Mouse (Mus musculus): ENCODE results near the gene Kcnj6. TPM values are rescaled to one million over a fixed set of nuclear protein-coding genes. Genes with fewer than 3 reads are reported as not detected.

Kcnj6 gene
- total RNA-seq, 2 experiments from 2014 or later: not detected

- no peak for DNase-seq (ENCODE audit: low spot score)
Observed at GRCm38 (mm10) chr16:94782110-94782946, 215.2 kb downstream of the Kcnj6 start.

DNA sequence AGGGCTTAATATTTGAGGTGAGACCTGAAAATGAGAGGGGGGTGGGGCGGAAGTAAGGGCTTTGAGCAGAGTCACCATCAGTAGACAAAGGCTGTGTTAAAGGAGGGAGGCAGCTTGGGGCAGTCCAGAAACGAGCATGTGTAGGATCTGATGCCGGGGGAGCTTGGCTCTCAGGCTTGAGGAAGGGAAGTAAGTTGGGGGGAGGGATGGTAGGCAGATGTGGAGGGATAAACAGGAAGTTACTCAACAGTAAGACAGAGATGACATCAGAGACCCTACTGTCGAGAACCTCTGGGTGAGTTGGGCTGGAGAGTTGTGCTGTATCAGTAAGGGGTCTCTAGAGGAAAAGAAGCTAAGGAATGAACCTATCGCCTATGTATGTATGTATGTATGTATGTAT, 223.6 kb downstream of the Kcnj6 start:
- DNase-seq (ENCODE audit: low spot score): no peak

DNA sequence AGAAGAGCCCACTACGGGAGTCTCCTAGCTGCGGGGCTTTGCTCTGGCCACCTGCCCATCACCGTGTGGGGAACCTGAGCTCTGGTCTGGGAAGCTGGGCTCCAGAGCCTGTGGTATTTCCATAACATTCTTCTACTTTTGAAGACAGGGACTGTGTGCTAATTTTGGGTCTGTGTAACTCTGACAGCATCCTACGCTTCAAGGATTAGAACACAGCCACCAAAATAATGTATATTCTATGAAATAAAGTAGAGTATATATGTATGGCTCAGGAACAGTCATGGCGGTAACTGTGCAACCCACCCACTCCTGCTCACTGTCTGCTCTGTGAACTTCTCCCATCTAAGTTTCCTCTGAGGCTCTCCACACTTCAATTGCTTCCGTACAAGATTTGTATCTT, 229.9 kb downstream of the Kcnj6 start:
- DNase-seq (ENCODE audit: low spot score): no peak

- DNase-seq (ENCODE audit: low spot score): peak; percentile 18
Observed at GRCm38 (mm10) chr16:94765129-94765528, 232.4 kb downstream of the Kcnj6 start.

DNA sequence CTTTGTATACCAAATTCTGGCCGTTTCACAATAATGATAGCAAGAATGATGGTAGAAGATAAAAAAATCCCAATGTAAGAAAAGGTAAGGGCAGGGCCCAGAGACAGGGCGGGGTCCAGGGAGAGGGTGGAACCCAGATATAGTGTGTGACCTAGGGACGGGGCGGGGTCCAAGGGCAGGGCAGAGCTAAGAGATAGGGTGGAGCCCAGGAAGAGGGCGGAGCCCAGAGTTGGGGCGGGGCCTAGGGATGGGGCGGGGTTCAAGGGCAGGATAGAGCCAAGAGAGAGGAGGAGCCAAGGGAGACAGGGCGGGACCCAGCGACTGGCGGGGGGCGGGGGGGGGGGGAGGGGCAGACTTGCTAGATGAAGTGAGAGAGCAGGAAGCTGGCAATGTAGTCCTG, 236.8 kb downstream of the Kcnj6 start:
- no peak for DNase-seq (ENCODE audit: low spot score)

GRCm38 (mm10) chr16:94759761-94760160, 237.7 kb downstream of the Kcnj6 start:
- no peak for DNase-seq (ENCODE audit: low spot score)

GRCm38 (mm10) chr16:94758606-94759005, 238.9 kb downstream of the Kcnj6 start:
- no peak for DNase-seq (ENCODE audit: low spot score)

- DNase-seq (ENCODE audit: low spot score): no peak
Observed at GRCm38 (mm10) chr16:94756352-94756751, 241.1 kb downstream of the Kcnj6 start.

DNA sequence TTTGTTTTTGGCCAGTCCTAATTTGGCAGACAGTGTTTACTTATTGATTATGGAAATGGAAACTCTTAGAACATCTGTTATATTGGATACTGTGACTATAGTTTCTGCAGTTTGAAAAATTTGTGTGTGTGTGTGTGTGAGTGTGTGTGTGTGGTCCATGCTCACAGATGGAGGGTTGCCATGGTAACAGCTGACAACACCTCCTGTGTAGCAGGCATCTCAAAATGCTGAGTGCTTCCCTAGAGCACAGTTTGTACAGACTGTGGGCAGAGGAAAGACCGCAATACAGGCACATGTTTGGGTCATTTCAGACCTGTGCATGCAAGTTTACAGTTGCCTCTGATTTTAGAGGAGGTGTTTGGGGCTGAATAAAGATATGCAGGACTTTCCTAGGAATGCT, 244.0 kb downstream of the Kcnj6 start:
- DNase-seq (ENCODE audit: low spot score): no peak

GRCm38 (mm10) chr16:94752781-94753180, 244.7 kb downstream of the Kcnj6 start:
- DNase-seq (ENCODE audit: low spot score): no peak

- DNase-seq (ENCODE audit: low spot score): peak; percentile 24
Observed at GRCm38 (mm10) chr16:94745016-94745415, 252.5 kb downstream of the Kcnj6 start.

DNA sequence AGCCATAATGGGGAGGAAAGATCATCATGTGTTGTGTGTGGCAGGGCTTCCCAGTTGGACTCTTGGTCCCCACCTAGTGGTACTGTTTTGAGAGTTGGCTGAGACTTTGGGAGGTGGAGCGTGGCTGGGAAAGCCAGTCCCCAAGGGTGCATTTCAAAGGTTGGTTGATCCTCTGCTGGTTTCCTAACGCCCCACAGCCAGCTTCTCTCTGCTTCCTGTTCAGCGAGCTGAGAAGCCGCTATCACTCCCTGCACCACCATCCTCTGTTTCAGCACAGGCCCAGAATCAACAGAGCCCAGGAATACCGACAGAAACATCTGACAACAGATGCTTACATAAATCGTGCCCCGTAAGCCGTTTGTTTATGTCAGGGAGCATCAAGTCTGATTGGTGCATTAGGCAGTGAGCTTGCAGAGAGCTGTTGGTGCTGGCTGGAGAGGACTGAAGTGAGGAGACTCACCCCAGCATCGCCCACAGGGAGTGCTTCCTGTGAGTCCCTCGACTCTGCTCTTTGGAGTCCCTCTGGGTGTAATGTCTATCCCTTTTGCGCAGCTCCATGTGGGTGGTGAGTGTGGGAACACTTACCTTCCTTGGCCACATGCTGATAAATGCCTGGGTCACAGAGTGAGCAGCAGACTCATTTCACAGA, 253.5 kb downstream of the Kcnj6 start:
- DNase-seq (ENCODE audit: low spot score): peak; percentile 45

DNA sequence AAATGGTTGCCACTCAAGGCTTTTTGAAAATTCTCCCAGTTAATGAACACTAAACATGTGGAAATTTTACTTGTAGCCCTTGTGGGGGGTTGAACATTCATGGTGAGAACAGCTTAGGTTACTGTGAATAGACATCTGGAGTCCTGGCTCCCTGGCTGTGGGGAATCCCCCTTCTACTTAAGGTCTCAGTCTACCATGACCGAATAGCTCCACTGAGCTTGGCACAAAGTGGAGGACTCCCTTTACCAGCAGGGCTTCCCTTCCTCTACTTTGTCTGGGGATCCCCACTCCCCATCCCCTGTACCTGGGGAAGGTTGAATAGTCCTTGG, 260.2 kb downstream of the Kcnj6 start:
- DNase-seq (ENCODE audit: low spot score): no peak

- DNase-seq (ENCODE audit: low spot score): no peak
Observed at GRCm38 (mm10) chr16:94736462-94737358, 260.8 kb downstream of the Kcnj6 start.

DNA sequence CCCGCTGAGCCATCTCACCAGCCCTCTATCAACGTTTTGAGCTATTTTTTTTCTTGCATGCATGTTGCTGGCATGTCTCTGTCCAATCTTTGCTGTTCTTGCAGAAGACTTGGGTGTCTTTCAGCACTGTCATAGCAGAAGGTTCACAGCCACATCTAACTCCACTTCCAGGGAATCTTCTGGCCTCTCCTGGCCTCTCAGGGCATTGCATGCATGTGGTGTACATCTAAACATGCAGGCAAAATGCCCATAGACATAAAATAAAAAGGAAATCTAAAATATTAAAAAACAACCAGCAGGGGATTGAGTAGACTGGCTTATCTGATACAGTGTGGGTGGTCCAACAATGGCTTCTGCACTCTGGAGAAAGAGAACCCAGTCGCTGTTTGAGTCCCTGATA, 262.0 kb downstream of the Kcnj6 start:
- no peak for DNase-seq (ENCODE audit: low spot score)

DNA sequence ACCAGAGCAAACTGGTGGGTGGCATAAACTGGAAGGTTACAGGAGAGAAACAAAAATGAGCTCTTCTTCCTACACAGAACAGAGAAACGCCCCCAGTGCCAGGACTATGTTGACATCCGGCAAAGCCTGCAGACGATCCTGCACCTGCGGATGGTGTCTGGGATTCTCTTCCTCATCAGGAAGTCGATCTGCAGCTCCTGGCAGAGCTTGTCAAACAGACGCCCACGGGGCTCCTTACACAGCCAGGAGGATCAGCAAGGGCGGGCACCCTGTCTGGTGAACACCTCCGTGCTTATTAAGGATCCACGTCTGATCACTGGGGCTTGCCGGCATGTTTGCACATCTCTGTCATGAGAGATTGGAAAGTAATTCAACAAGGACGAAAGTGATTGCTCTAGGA, 266.5 kb downstream of the Kcnj6 start:
- no peak for DNase-seq (ENCODE audit: low spot score)

DNA sequence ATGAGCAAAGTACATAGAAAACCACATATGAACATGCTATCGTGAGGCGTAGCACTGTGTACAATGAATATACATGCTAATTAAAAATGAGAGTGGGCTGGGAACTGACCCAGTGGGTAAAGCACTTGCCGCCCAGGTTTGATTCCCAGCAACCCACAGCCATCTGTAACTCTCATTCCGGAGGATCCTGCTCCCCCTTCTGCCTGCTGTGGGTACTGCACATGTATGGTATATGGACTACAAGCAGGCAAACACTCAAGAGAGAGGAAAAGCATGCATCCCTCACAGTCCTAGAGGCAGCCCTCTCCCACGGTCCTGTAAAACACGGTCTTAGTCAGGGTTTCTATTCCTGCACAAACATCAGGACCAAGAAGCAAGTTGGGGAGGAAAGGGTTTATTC, 268.3 kb downstream of the Kcnj6 start:
- no peak for DNase-seq (ENCODE audit: low spot score)

DNA sequence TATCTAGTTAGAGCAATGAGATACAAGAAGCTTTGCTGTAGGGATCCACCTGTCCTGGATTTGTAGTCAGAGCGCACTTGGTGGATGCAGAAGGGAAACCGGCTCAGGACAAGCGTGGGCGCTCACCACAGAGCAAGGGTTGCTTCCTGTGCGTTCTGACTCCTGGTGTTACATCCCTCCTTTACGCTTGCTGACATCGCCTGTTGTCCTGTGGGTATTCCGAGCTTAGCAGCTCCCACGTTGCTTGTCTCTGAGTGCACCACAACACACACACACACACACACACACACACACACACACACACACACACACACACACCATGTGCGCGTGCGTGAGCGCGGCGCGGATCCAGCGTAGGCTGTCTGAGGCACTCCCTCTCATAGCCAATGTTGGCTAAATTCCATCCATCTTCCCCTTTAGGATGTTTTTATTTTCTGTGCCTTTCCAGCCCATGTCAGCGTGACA, 272.7 kb downstream of the Kcnj6 start:
- no peak for DNase-seq (ENCODE audit: low spot score)

- DNase-seq (ENCODE audit: low spot score): peak; percentile 66
Observed at GRCm38 (mm10) chr16:94724061-94724596, 273.4 kb downstream of the Kcnj6 start.

DNA sequence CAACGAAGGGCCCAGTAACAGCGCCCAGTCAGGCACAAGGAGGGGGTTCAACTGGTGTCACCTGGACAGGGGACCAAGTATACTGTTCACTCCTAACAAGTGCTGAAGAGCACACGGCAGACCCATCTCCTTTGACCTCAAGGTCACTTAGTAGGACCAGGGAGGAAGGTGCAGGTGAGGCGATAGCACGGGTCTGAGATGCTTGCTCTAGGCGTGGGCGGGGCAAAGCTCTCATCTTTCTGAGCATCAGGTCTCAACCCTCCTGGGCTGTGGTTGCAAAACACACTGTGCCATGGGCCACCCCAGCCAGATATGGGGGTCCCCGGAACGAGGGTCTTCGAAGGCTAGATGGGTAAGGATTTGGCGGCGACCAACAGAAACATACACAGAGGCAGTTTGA, 274.6 kb downstream of the Kcnj6 start:
- DNase-seq (ENCODE audit: low spot score): no peak

DNA sequence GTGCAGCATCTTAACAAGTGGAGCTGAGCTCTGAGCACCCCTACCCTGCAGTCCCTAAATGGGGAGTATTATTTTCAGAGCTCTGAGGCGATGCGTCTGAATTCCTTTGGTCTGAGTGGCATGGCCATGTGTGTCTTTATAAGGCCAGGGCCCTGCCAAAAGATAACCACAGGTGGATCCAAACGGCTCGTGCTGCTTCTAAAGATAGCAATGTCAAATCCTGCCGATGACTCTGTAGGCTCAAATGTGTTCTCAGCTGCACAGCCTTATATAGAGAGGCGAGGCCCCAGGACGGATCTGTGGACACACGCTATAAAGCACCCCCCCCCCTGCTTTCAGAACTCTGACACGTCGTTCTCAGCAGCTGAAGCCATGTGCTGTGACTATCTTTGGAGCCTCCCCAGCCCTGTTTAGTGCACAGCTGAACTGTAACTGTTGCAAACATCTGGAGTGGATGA, 275.9 kb downstream of the Kcnj6 start:
- peak; percentile 22 for DNase-seq (ENCODE audit: low spot score)
